26 mouse cellular contexts compared by ENCODE assay signal in genomic region chr12:99430992-99431391, GRCm38 (mm10).
DNase-seq lines count a peak whose midpoint lies in the region; ATAC-seq and TF ChIP-seq lines count a peak whose summit lies in the region.
"Had no signal": no experiment of that assay in that cellular context is flagged by ENCODE, and none has a peak within 500 bp of the region (broad histone marks: within the 10 kb centered on the region; RNA-seq: fewer than 3 reads in every experiment).

No protein-coding gene starts in this region.

- no peak for ATAC-seq in liver, embryonic 12.5 days
- ATAC-seq: forebrain, embryonic 13.5 days; forebrain, embryonic 16.5 days; intestine, embryonic 15.5 days had no signal

- no peaks in the 10 kb centered on the region; the same call in 1 of the 2 replicates for H3K79me2 ChIP-seq in MEL (ENCODE audit: control insufficient read depth, insufficient read depth, low read length, poor library complexity)

- 88% methylated on average over 3 of the region's 3 CpGs for WGBS in liver, embryonic 12.5 days (ENCODE audit: insufficient replicate concordance)

- H3K27ac ChIP-seq in MEL (ENCODE audit: control insufficient read depth, low read depth, low read length) = no peak overlapping the region
- H3K27ac ChIP-seq in liver, embryonic 12.5 days = no peak overlapping the region
- H3K27ac ChIP-seq: forebrain, embryonic 10.5 days; forebrain, embryonic 13.5 days; heart, adult 2 months; heart, embryonic 10.5 days; heart, embryonic 13.5 days; hindbrain, embryonic 12.5 days; hindbrain, embryonic 15.5 days; intestine, embryonic 15.5 days had no signal

- peak; percentile 19 for DNase-seq in A20 (ENCODE audit: low read depth, low spot score)
- DNase-seq in MEL (ENCODE audit: low read depth, low spot score) = peak; percentile 19
- DNase-seq in naive thymus-derived CD4-positive, alpha-beta T cell, adult 2 months (ENCODE audit: low read depth) = peak; percentile 18
- no peak for DNase-seq in liver
- DNase-seq in urinary bladder, adult 2 months (ENCODE audit: low spot score) = no peak
- DNase-seq: adrenal gland, adult 8-10 months; adrenal gland, postnatal 25 days; cerebellum, adult 11-12 months; cerebellum, adult 8-10 months; cerebellum, postnatal 10 days; cerebellum, postnatal 36 days; embryo, embryonic 11 days; gastrocnemius, postnatal 10 days; gastrocnemius, postnatal 36 days; heart, adult 2 months had no signal

- TF ChIP-seq CTCF in MEL (IDR thresholded peaks at IDR 0.05 in 2 of 3, conservative IDR thresholded peaks at IDR 0.05 in 1 of 3; ENCODE audit: control insufficient read depth in 1 of 3, insufficient read depth in 1 of 3, low read depth in 2 of 3, low read length in 3 of 3, poor library complexity in 1 of 3, severe bottlenecking in 1 of 3) = no peak

- TF ChIP-seq POLR2A in MEL (IDR thresholded peaks at IDR 0.05; ENCODE audit: control insufficient read depth in 1 of 2, insufficient read depth in 1 of 2, low read depth in 1 of 2, low read length in 2 of 2, poor library complexity in 1 of 2) = no peak

- no peak overlapping the region for H3K9ac ChIP-seq in MEL (ENCODE audit: control insufficient read depth, low read depth, low read length, poor library complexity, severe bottlenecking)
- no peak overlapping the region for H3K9ac ChIP-seq in liver, embryonic 12.5 days
- H3K9ac ChIP-seq: forebrain, embryonic 13.5 days; heart, embryonic 13.5 days; hindbrain, embryonic 12.5 days; hindbrain, embryonic 15.5 days; intestine, embryonic 15.5 days had no signal

- H3K4me1 ChIP-seq in MEL (ENCODE audit: control insufficient read depth in 1 of 2, insufficient read depth in 2 of 2, low read length in 2 of 2) = peaks cover 0 to 6% of the 10 kb centered on the region in 2 experiments; a peak in 2 of 4 replicates
- H3K4me1 ChIP-seq in liver, embryonic 12.5 days = no peaks in the 10 kb centered on the region
- H3K4me1 ChIP-seq: forebrain, embryonic 13.5 days; hindbrain, embryonic 12.5 days; hindbrain, embryonic 15.5 days; intestine, embryonic 15.5 days had no signal

- no peak overlapping the region for H3K4me2 ChIP-seq in liver, embryonic 12.5 days
- H3K4me2 ChIP-seq: forebrain, embryonic 13.5 days; heart, embryonic 13.5 days; hindbrain, embryonic 12.5 days; hindbrain, embryonic 15.5 days; intestine, embryonic 15.5 days had no signal

- TF ChIP-seq RAD21 in MEL (IDR thresholded peaks at IDR 0.05; ENCODE audit: low read depth, low read length) = no peak

- H3K4me3 ChIP-seq in MEL (ENCODE audit: control insufficient read depth in 1 of 2, insufficient read depth in 1 of 2, low read depth in 2 of 2, low read length in 2 of 2) = no peak overlapping the region
- H3K4me3 ChIP-seq in liver, embryonic 12.5 days = no peak overlapping the region
- H3K4me3 ChIP-seq: forebrain, embryonic 10.5 days; forebrain, embryonic 13.5 days; heart, adult 2 months; heart, embryonic 10.5 days; heart, embryonic 13.5 days; hindbrain, embryonic 12.5 days; hindbrain, embryonic 15.5 days; intestine, embryonic 15.5 days had no signal

- no peaks in the 10 kb centered on the region for H3K36me3 ChIP-seq in MEL (ENCODE audit: control insufficient read depth in 1 of 2, insufficient read depth in 2 of 2, low read length in 2 of 2)
- 0 out of 2 replicates have a peak, but pooled peaks cover 3% of the 10 kb centered on the region for H3K36me3 ChIP-seq in liver, embryonic 12.5 days
- H3K36me3 ChIP-seq: forebrain, embryonic 10.5 days; G1E; heart, embryonic 13.5 days; hindbrain, embryonic 15.5 days; intestine, embryonic 15.5 days had no signal

- no peak for TF ChIP-seq EP300 in MEL (IDR thresholded peaks at IDR 0.05; ENCODE audit: low read depth in 1 of 2, low read length in 2 of 2)

- H3K9me3 ChIP-seq in MEL (replicated peaks; ENCODE audit: insufficient read depth, low read length) = no peaks in the 10 kb centered on the region
- H3K9me3 ChIP-seq in liver, embryonic 12.5 days (replicated peaks) = no peaks in the 10 kb centered on the region
- H3K9me3 ChIP-seq: forebrain, embryonic 10.5 days; forebrain, embryonic 13.5 days; heart, embryonic 10.5 days; heart, embryonic 13.5 days; hindbrain, embryonic 12.5 days; hindbrain, embryonic 15.5 days; intestine, embryonic 15.5 days had no signal

- H3K27me3 ChIP-seq in MEL (ENCODE audit: control insufficient read depth in 1 of 2, insufficient read depth in 2 of 2, low read length in 2 of 2) = no peaks in the 10 kb centered on the region
- no peaks in the 10 kb centered on the region for H3K27me3 ChIP-seq in liver, embryonic 12.5 days (replicated peaks)
- H3K27me3 ChIP-seq: CH12.LX; forebrain, embryonic 13.5 days; heart, embryonic 13.5 days; hindbrain, embryonic 12.5 days; hindbrain, embryonic 15.5 days; intestine, embryonic 15.5 days had no signal

TF ChIP-seq in MEL, 35 proteins besides CTCF, POLR2A, EP300 and RAD21:
- TF ChIP-seq MEF2A (IDR thresholded peaks at IDR 0.05; ENCODE audit: extremely low read depth, insufficient replicate concordance, low read depth, low read length, poor library complexity, severe bottlenecking) = no peak
- TF ChIP-seq SMC3 (IDR thresholded peaks at IDR 0.05; ENCODE audit: low read depth, low read length) = no peak
- no peak for TF ChIP-seq UBTF (IDR thresholded peaks at IDR 0.05; ENCODE audit: borderline replicate concordance, insufficient read depth, low read depth, low read length)
- no peak for TF ChIP-seq SIN3A (IDR thresholded peaks at IDR 0.05; ENCODE audit: low read length)
- TF ChIP-seq ELF1 (IDR thresholded peaks at IDR 0.05; ENCODE audit: low read depth, low read length) = peak; percentile 40; the same call in 1 of the 2 replicates
- no peak for TF ChIP-seq MAZ (IDR thresholded peaks at IDR 0.05; ENCODE audit: low read depth, low read length)

Comparison
In these comparisons a context has a peak if more than half of its experiments do, and no peak if none do; other contexts are left out.
1. DNase-seq: peak in A20 (single experiment), MEL (single experiment) and naive thymus-derived CD4-positive, alpha-beta T cell, adult 2 months (single experiment); none in liver (single experiment) and urinary bladder, adult 2 months (single experiment).